Mouse (Mus musculus) MEL (cell line): ENCODE measurements around the gene Caml. TPM values are rescaled to one million over a fixed set of nuclear protein-coding genes. Genes with fewer than 3 reads are reported as not detected.

ENCODE experiments used
- DNase-seq: peaks from one replicate; pipeline ENCODE4 v3.0.0; 2011; ENCODE audit warnings: low read depth, low spot score
- H3K27ac ChIP-seq: 2 replicates; pipeline ENCODE4 v1.5.1; 2012; ENCODE audit warnings: low read depth, mild to moderate bottlenecking, control low read depth, low read length, moderate library complexity; ENCODE audit not compliant: control insufficient read depth
- H3K27me3 ChIP-seq, 2 experiments: fragments of 150-350 bp in 1 of 2; sonication (generic) in 1 of 2; 2 replicates each; pipeline ENCODE4 v1.6.1; 2012; ENCODE audit warnings: low read length in 2 of 2, mild to moderate bottlenecking in 2 of 2, improper control_type of control experiment in 1 of 2, moderate library complexity in 1 of 2; ENCODE audit not compliant: insufficient read depth in 2 of 2, control insufficient read depth in 1 of 2
- H3K36me3 ChIP-seq, 2 experiments: 2 replicates each; pipeline ENCODE4 v1.6.1; 2012 to 2014; ENCODE audit warnings: low read length in 2 of 2, improper control_type of control experiment in 1 of 2, inconsistent platforms in 1 of 2, mild to moderate bottlenecking in 1 of 2; ENCODE audit not compliant: insufficient read depth in 2 of 2, control insufficient read depth in 1 of 2
- H3K4me1 ChIP-seq, 2 experiments: fragments of 150-350 bp in 1 of 2; sonication (generic) in 1 of 2; 2 replicates each; pipeline ENCODE4 v1.6.1; 2012; ENCODE audit warnings: low read length in 2 of 2, improper control_type of control experiment in 1 of 2, mild to moderate bottlenecking in 1 of 2; ENCODE audit not compliant: insufficient read depth in 2 of 2, control insufficient read depth in 1 of 2
- H3K4me3 ChIP-seq, 2 experiments: fragments of 150-350 bp in 1 of 2; sonication (generic) in 1 of 2; 2 replicates each; pipeline ENCODE4 v1.5.1; 2012; ENCODE audit warnings: low read depth in 2 of 2, low read length in 2 of 2, mild to moderate bottlenecking in 2 of 2, moderate library complexity in 2 of 2, control low read depth in 1 of 2, improper control_type of control experiment in 1 of 2; ENCODE audit not compliant: control insufficient read depth in 1 of 2, insufficient read depth in 1 of 2
- H3K79me2 ChIP-seq: 2 replicates; pipeline ENCODE4 v1.6.1; 2012; ENCODE audit warnings: mild to moderate bottlenecking, low read length, moderate library complexity; ENCODE audit not compliant: control insufficient read depth, poor library complexity, insufficient read depth
- H3K9ac ChIP-seq: 2 replicates; pipeline ENCODE4 v1.6.1; 2012; ENCODE audit warnings: low read depth, mild to moderate bottlenecking, control low read depth, low read length, moderate library complexity; ENCODE audit not compliant: control insufficient read depth, poor library complexity, severe bottlenecking
- H3K9me3 ChIP-seq: fragments of 150-350 bp; sonication (generic); replicated peaks from 2 replicates; pipeline ENCODE4 v1.6.1; 2012; ENCODE audit warnings: mild to moderate bottlenecking, low read length, improper control_type of control experiment, moderate library complexity; ENCODE audit not compliant: insufficient read depth
- BHLHE40 ChIP-seq: IDR thresholded peaks from 2 replicates; pipeline ENCODE4 v1.6.1; 2012; ENCODE audit warnings: low read depth, mild to moderate bottlenecking, inconsistent platforms, low read length, improper control_type of control experiment, borderline replicate concordance
- CHD1 ChIP-seq: IDR thresholded peaks from 2 replicates; pipeline ENCODE4 v1.6.1; 2012; ENCODE audit warnings: low read depth, mild to moderate bottlenecking, inconsistent platforms, low read length, improper control_type of control experiment
- CHD2 ChIP-seq: IDR thresholded peaks from 2 replicates; pipeline ENCODE4 v1.6.1; 2011; ENCODE audit warnings: low read length, improper control_type of control experiment
- CTCF ChIP-seq, 3 experiments: IDR thresholded peaks in 2 of 3; conservative IDR thresholded peaks in 1 of 3; 2 replicates each; pipeline ENCODE4 v1.5.1; 2011 to 2012; ENCODE audit warnings: low read length in 3 of 3, low read depth in 2 of 3, mild to moderate bottlenecking in 2 of 3, improper control_type of control experiment in 1 of 3, inconsistent platforms in 1 of 3, mixed read lengths in 1 of 3, moderate library complexity in 1 of 3; ENCODE audit not compliant: control insufficient read depth in 1 of 3, insufficient read depth in 1 of 3, poor library complexity in 1 of 3, severe bottlenecking in 1 of 3
- E2F4 ChIP-seq: IDR thresholded peaks from 2 replicates; pipeline ENCODE4 v1.6.1; 2011; ENCODE audit warnings: low read depth, low read length, improper control_type of control experiment, borderline replicate concordance
- EP300 ChIP-seq, 2 experiments: IDR thresholded peaks; 2 replicates each; pipeline ENCODE4 v1.6.1; 2011; ENCODE audit warnings: improper control_type of control experiment in 2 of 2, low read length in 2 of 2, low read depth in 1 of 2, mild to moderate bottlenecking in 1 of 2
- ETS1 ChIP-seq: IDR thresholded peaks from 2 replicates; pipeline ENCODE4 v1.6.1; 2012; ENCODE audit warnings: low read depth, mild to moderate bottlenecking, inconsistent platforms, low read length, improper control_type of control experiment, moderate library complexity
- GABPA ChIP-seq: IDR thresholded peaks from 2 replicates; pipeline ENCODE4 v1.6.1; 2012; ENCODE audit warnings: low read depth, mild to moderate bottlenecking, inconsistent platforms, low read length, improper control_type of control experiment, moderate library complexity
- GATA1 ChIP-seq: IDR thresholded peaks from 2 replicates; pipeline ENCODE4 v1.6.1; 2011; ENCODE audit warnings: low read depth, low read length, improper control_type of control experiment
- HCFC1 ChIP-seq: IDR thresholded peaks from 2 replicates; pipeline ENCODE4 v1.6.1; 2012; ENCODE audit warnings: low read depth, mild to moderate bottlenecking, inconsistent platforms, low read length, improper control_type of control experiment, moderate library complexity
- JUND ChIP-seq: IDR thresholded peaks from 2 replicates; pipeline ENCODE4 v1.6.1; 2011; ENCODE audit warnings: low read depth, mild to moderate bottlenecking, improper control_type of control experiment, low read length
- KAT2A ChIP-seq: conservative IDR thresholded peaks from 2 replicates; pipeline ENCODE4 v1.6.1; 2012; ENCODE audit warnings: low read depth, low read length, improper control_type of control experiment, inconsistent platforms
- MAFK ChIP-seq: IDR thresholded peaks from 2 replicates; pipeline ENCODE4 v1.6.1; 2011; ENCODE audit warnings: low read depth, mild to moderate bottlenecking, low read length, improper control_type of control experiment, borderline replicate concordance
- MAX ChIP-seq: IDR thresholded peaks from 2 replicates; pipeline ENCODE4 v1.6.1; 2011; ENCODE audit warnings: low read length, improper control_type of control experiment
- MYB ChIP-seq: IDR thresholded peaks from 2 replicates; pipeline ENCODE4 v1.6.1; 2011; ENCODE audit warnings: mild to moderate bottlenecking, low read depth, low read length, improper control_type of control experiment
- MYC ChIP-seq: IDR thresholded peaks from 2 replicates; pipeline ENCODE4 v1.6.1; 2011; ENCODE audit warnings: low read depth, mild to moderate bottlenecking, low read length, improper control_type of control experiment, moderate library complexity
- NELFE ChIP-seq: IDR thresholded peaks from 2 replicates; pipeline ENCODE4 v1.6.1; 2011; ENCODE audit warnings: low read depth, low read length, improper control_type of control experiment
- NRF1 ChIP-seq: IDR thresholded peaks from 2 replicates; pipeline ENCODE4 v1.6.1; 2014; ENCODE audit warnings: low read depth, mild to moderate bottlenecking, inconsistent platforms, low read length, improper control_type of control experiment, moderate library complexity; ENCODE audit not compliant: poor library complexity, insufficient read depth, severe bottlenecking
- POLR2AphosphoS5 ChIP-seq: IDR thresholded peaks from 2 replicates; pipeline ENCODE4 v1.6.1; 2012; ENCODE audit warnings: low read depth, borderline replicate concordance, mild to moderate bottlenecking, inconsistent platforms, low read length, moderate library complexity, mixed read lengths
- RAD21 ChIP-seq: IDR thresholded peaks from 2 replicates; pipeline ENCODE4 v1.6.1; 2011; ENCODE audit warnings: mild to moderate bottlenecking, low read depth, low read length, improper control_type of control experiment
- RCOR1 ChIP-seq: IDR thresholded peaks from 2 replicates; pipeline ENCODE4 v1.6.1; 2012; ENCODE audit warnings: low read depth, mild to moderate bottlenecking, inconsistent platforms, low read length, improper control_type of control experiment
- SIN3A ChIP-seq: IDR thresholded peaks from 2 replicates; pipeline ENCODE4 v1.6.1; 2012; ENCODE audit warnings: low read length, improper control_type of control experiment, inconsistent platforms
- SMC3 ChIP-seq: IDR thresholded peaks from 2 replicates; pipeline ENCODE4 v1.6.1; 2011; ENCODE audit warnings: low read depth, low read length, improper control_type of control experiment
- TAL1 ChIP-seq: IDR thresholded peaks from 2 replicates; pipeline ENCODE4 v1.6.1; 2012; ENCODE audit warnings: mild to moderate bottlenecking, inconsistent platforms, low read length, moderate library complexity, mixed read lengths
- TBP ChIP-seq: IDR thresholded peaks from 2 replicates; pipeline ENCODE4 v1.8.0; 2011; ENCODE audit warnings: low read depth, low read length, improper control_type of control experiment
- TCF12 ChIP-seq: IDR thresholded peaks from 2 replicates; pipeline ENCODE4 v1.6.1; 2014; ENCODE audit warnings: low read depth, mild to moderate bottlenecking, inconsistent platforms, low read length, improper control_type of control experiment, moderate library complexity
- UBTF ChIP-seq: IDR thresholded peaks from 2 replicates; pipeline ENCODE4 v1.6.1; 2012; ENCODE audit warnings: low read depth, mild to moderate bottlenecking, inconsistent platforms, low read length, improper control_type of control experiment, moderate library complexity, borderline replicate concordance; ENCODE audit not compliant: insufficient read depth
- USF1 ChIP-seq: IDR thresholded peaks from 2 replicates; pipeline ENCODE4 v1.6.1; 2014; ENCODE audit warnings: low read depth, mild to moderate bottlenecking, inconsistent platforms, low read length, improper control_type of control experiment, moderate library complexity
- ZC3H11A ChIP-seq: IDR thresholded peaks from 2 replicates; pipeline ENCODE4 v1.6.1; 2012; ENCODE audit warnings: low read depth, mild to moderate bottlenecking, inconsistent platforms, low read length, improper control_type of control experiment
- ZMIZ1 ChIP-seq: IDR thresholded peaks from 2 replicates; pipeline ENCODE4 v1.6.1; 2012; ENCODE audit warnings: low read depth, mild to moderate bottlenecking, inconsistent platforms, low read length, improper control_type of control experiment, moderate library complexity
- ZNF384 ChIP-seq: IDR thresholded peaks from 2 replicates; pipeline ENCODE4 v1.6.1; 2012; ENCODE audit warnings: low read depth, mild to moderate bottlenecking, inconsistent platforms, low read length, improper control_type of control experiment
- polyA plus RNA-seq, 2 experiments: library from polyadenylated mRNA; stranded (reverse) in 1 of 2; unstranded in 1 of 2; fragments of >175 nt in 1 of 2; fragments of >200 nt in 1 of 2; gene quantifications; 2 replicates each; pipeline versions ENCODE4 v1.2.1 to v1.2.4; 2012; ENCODE audit warnings: low replicate concordance in 2 of 2, low read depth in 1 of 2; ENCODE audit not compliant: insufficient read length in 2 of 2, insufficient read depth in 1 of 2, missing spikeins in 1 of 2
- total RNA-seq: library from RNA; depleted of rRNA; stranded (reverse); fragments of 300-350 nt; gene quantifications from 2 replicates; pipeline ENCODE4 v1.2.3, GENCODE M21; 2012

Gene Caml
- total and polyA plus RNA-seq, 3 experiments, result 42.5 to 47.1 TPM; not detected in 1

DNA sequence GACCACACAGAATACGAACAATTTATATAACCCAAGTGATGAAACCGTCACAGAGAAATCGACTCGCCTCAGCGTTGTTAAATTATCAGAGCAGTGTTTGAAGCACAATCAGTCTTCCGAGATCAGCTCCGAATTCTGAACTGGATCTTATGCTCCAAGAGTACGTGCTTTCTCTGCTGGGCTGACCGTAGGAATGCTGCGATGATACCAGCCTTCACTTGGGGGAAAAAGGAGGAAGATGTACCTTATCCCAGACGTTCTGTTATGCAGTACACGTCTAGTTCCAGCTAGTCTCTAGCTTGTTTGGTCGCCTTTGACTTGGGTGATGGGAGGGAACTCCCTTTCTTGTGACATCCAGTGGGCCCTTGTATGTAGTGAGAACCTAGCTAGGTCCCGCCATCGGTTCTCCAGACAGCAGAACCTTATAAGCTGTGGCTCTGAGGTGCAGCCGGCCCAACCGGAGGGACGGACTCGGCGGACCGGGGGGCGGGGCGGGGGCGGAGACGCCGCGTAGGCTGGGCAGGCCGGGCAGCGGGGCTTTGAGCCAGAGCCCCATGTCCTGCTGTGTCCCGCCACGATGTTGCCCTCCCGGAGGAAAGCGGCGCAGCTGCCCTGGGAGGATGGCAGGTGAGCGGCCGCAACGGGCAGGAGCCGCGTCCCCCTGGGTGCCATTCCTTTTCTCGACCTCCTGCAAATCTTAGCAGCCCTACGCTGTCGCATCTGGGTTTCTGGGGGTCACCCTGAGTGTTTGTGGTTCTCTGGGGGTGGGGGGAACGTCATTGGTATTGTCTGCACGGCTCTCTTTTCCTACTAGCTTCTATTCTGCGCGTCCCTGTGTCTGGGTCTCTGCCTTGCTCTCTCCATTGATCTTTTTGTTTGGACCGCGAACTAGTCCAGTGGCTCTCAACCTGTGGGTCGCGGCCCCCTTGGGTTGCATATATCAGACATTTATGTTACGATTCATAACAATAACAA, 23.0 kb upstream of the Caml start, which contains the start of gene B4galt7 (continued):
- TF ChIP-seq UBTF (no peak), BHLHE40 (no peak), KAT2A (peak; percentile 81), ZC3H11A (no peak), CTCF (IDR thresholded peaks at IDR 0.05 in 2 of 3, conservative IDR thresholded peaks at IDR 0.05 in 1 of 3; ENCODE audit: control insufficient read depth in 1 of 3, insufficient read depth in 1 of 3, low read depth in 2 of 3, low read length in 3 of 3, poor library complexity in 1 of 3, severe bottlenecking in 1 of 3) (no peak), MAFK (no peak), TBP (peak; percentile 50; the same call in 1 of the 2 replicates), JUND (no peak), RCOR1 (no peak), E2F4 (0 out of 2 replicates have a peak, but pooled peaks have one; percentile 29), TAL1 (no peak)

GRCm38 (mm10) chr13:55600657-55601056, 22.1 kb upstream of the Caml start:
- peak; percentile 85 for DNase-seq
- H3K36me3 ChIP-seq, result peaks cover 5 to 7% of the 10 kb centered on the region in 2 experiments; a peak in 3 of 4 replicates
- peak overlapping the region; percentile 81 for H3K9ac ChIP-seq
- H3K4me1 ChIP-seq, result peaks cover 0 to 2% of the 10 kb centered on the region in 2 experiments; a peak in 2 of 4 replicates
- H3K27ac ChIP-seq, result peak overlapping the region; percentile 44
- peak overlapping the region; percentile 93 to 98 for H3K4me3 ChIP-seq
- H3K27me3 ChIP-seq, result no peaks in the 10 kb centered on the region
- H3K9me3 ChIP-seq, result no peaks in the 10 kb centered on the region
- H3K79me2 ChIP-seq, result peaks cover 7% of the 10 kb centered on the region
- TF ChIP-seq NRF1, result no peak
- no peak for TF ChIP-seq CHD2
- TF ChIP-seq CHD1, result no peak
- TF ChIP-seq POLR2AphosphoS5, result no peak
- peak; percentile 20 to 35; a peak in 1 of 4 replicates for TF ChIP-seq EP300 (IDR thresholded peaks at IDR 0.05; ENCODE audit: low read depth in 1 of 2, low read length in 2 of 2)
- TF ChIP-seq CTCF (IDR thresholded peaks at IDR 0.05 in 2 of 3, conservative IDR thresholded peaks at IDR 0.05 in 1 of 3; ENCODE audit: control insufficient read depth in 1 of 3, insufficient read depth in 1 of 3, low read depth in 2 of 3, low read length in 3 of 3, poor library complexity in 1 of 3, severe bottlenecking in 1 of 3), result no peak
- peak; percentile 56; the same call in 1 of the 2 replicates for TF ChIP-seq MAX
- peak; percentile 43 for TF ChIP-seq NELFE
- no peak for TF ChIP-seq ZNF384
- no peak for TF ChIP-seq ZMIZ1
- TF ChIP-seq RAD21, result no peak
- TF ChIP-seq KAT2A, result no peak
- TF ChIP-seq GATA1, result no peak
- no peak for TF ChIP-seq MYB
- peak; percentile 70; the same call in 1 of the 2 replicates for TF ChIP-seq HCFC1
- no peak for TF ChIP-seq TCF12
- no peak for TF ChIP-seq BHLHE40
- no peak for TF ChIP-seq GABPA
- no peak for TF ChIP-seq MAFK
- TF ChIP-seq MYC, result peak; percentile 64; the same call in 1 of the 2 replicates
- no peak for TF ChIP-seq SMC3
- TF ChIP-seq TAL1, result no peak
- TF ChIP-seq USF1, result no peak
- TF ChIP-seq SIN3A, result peak; percentile 67
- TF ChIP-seq JUND, result no peak
- TF ChIP-seq ETS1, result peak; percentile 52; the same call in 1 of the 2 replicates
- TF ChIP-seq TBP, result peak; percentile 78; the same call in 1 of the 2 replicates
